Mouse (Mus musculus) embryonic facial prominence, embryonic 10.5 days (tissue): ENCODE data around the gene Cst12. TPM values are rescaled to one million over a fixed set of nuclear protein-coding genes. Genes with fewer than 3 reads are reported as not detected.
A peak's percentile ranks its signal among the peaks of the same experiment; 100 is the strongest.
"Not testable (repeated sequence)": the region's sequence is repeated elsewhere in the genome, so short reads cannot be mapped to it uniquely, and the experiment has no call there.

Experiments used
- DNase-seq: peaks from one replicate; pipeline ENCODE4 v3.0.0-alpha.2; 2017; ENCODE audit warnings: low spot score
- H3K27ac ChIP-seq: fragments of 300-500 bp; sonication (generic); replicated peaks from 2 replicates; pipeline ENCODE4 v1.5.1; 2016; ENCODE audit warnings: mild to moderate bottlenecking
- H3K27me3 ChIP-seq: fragments of 300-500 bp; sonication (generic); replicated peaks from 2 replicates; pipeline ENCODE4 v1.6.1; 2016; ENCODE audit warnings: low read depth, mild to moderate bottlenecking; ENCODE audit not compliant: poor library complexity, severe bottlenecking
- H3K36me3 ChIP-seq: fragments of 300-500 bp; sonication (generic); replicated peaks from 2 replicates; pipeline ENCODE4 v1.6.1; 2016; ENCODE audit warnings: mild to moderate bottlenecking, moderate library complexity
- H3K4me1 ChIP-seq: fragments of 300-500 bp; sonication (generic); 2 replicates; pipeline ENCODE4 v1.6.1; 2016
- H3K4me3 ChIP-seq: fragments of 300-500 bp; sonication (generic); 2 replicates; pipeline ENCODE4 v1.5.1; 2016; ENCODE audit warnings: mild to moderate bottlenecking, moderate library complexity
- H3K9me3 ChIP-seq: fragments of 300-500 bp; sonication (generic); 2 replicates; pipeline ENCODE4 v1.6.1; 2016; ENCODE audit warnings: mild to moderate bottlenecking
- WGBS: fragments of 180-500 bp; shearing (Covaris S2); methylation state at CpG from one replicate; pipeline ENCODE4 v1.1.7; 2016; 5-methylcytosine and 5-hydroxymethylcytosine counted together
- polyA plus RNA-seq: library from polyadenylated mRNA; unstranded; fragments of >200 nt; fragmentation: Nextera tagmentation; extraction: Ambion mirVana; gene quantifications from 2 replicates; pipeline ENCODE4 v1.2.1, GENCODE M21; 2016

The Cst12 gene
- polyA plus RNA-seq = not detected in 2 replicates

GRCm38 (mm10) chr2:148789142-148789541 is at the start of gene Cst12:
Cst12 (plus strand) TSS chr2:148789361.
- Histone ChIP-seq H3K9me3 (no peaks in the 10 kb centered on the region), H3K27me3 (no peaks in the 10 kb centered on the region), H3K4me3 (no peak within 1 kb of the TSS), H3K4me1 (no peaks in the 10 kb centered on the region), H3K36me3 (no peaks in the 10 kb centered on the region), H3K27ac (no peak within 1 kb of the TSS)
- DNase-seq = no peak
- WGBS = 90% methylated on average over 6 of the region's 6 CpGs

DNA sequence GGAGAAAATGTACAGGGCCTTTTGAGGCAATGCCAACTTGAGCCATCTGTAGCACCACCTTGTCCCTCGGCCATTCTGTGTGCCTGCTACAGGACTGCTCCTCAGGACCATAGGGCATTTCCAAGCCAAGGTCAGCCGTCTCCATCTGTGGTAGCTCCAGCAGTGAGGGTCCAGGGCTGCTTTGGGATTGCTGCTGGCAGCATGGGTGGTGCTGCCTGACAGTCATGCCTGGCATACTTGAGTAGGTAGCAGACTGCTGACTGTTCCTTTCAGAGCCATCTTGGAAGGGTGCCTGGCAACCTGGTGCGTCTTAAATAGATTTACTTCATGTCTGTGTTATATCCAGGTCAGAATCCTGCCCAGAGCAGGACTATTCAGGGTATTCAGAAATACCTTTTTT is 46.2 kb upstream of the Cst12 start:
- Histone ChIP-seq H3K27ac (no peak overlapping the region), H3K4me1 (no peaks in the 10 kb centered on the region), H3K4me3 (no peak overlapping the region), H3K36me3 (no peaks in the 10 kb centered on the region), H3K9me3 (no peaks in the 10 kb centered on the region), H3K27me3 (no peaks in the 10 kb centered on the region)
- 79% methylated on average over 3 of the region's 3 CpGs for WGBS
- DNase-seq = no peak

GRCm38 (mm10) chr2:148743846-148744407 is 45.2 kb upstream of the Cst12 start:
- Histone ChIP-seq H3K27ac (no peak overlapping the region), H3K36me3 (no peaks in the 10 kb centered on the region), H3K4me3 (no peak overlapping the region), H3K27me3 (no peaks in the 10 kb centered on the region), H3K9me3 (no peaks in the 10 kb centered on the region), H3K4me1 (no peaks in the 10 kb centered on the region)
- no peak for DNase-seq
- 78% methylated on average over 3 of the region's 3 CpGs for WGBS

DNA sequence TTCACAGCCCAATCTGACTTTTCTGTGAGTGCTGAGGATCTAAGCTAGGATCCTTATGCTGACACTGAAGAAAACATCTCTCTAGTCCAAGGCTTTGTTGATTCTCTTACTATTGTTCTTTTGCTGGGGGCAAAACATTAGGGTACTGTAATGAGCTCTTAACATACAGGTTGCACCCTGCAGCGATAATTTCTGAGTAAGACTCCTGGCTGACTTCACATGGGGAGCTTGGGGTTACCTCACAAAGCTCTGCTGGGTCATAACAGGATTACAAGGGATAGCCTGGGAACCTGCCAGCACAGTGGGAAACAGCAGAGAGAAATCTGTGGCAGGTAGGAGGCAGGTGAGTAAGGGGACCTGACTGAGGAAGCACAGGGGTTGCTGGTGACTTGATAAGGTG is 39.1 kb upstream of the Cst12 start, which contains the start of gene Cstl1:
Gene Cstl1 (plus strand): TSS at position 301 of the 400 bp plus-strand sequence.
- Histone ChIP-seq H3K9me3 (no peaks in the 10 kb centered on the region), H3K4me1 (no peaks in the 10 kb centered on the region), H3K4me3 (no peak within 1 kb of the TSS), H3K27ac (no peak within 1 kb of the TSS), H3K27me3 (no peaks in the 10 kb centered on the region), H3K36me3 (no peaks in the 10 kb centered on the region)
- whole genome bisulfite sequencing = 83% methylated on average over 1 of the region's 1 CpGs
- no peak for DNase-seq

GRCm38 (mm10) chr2:148751893-148752813 is 37.0 kb upstream of the Cst12 start:
- no peaks in the 10 kb centered on the region for H3K4me1 ChIP-seq
- no peak overlapping the region for H3K27ac ChIP-seq
- no peaks in the 10 kb centered on the region for H3K27me3 ChIP-seq
- no peaks in the 10 kb centered on the region for H3K9me3 ChIP-seq
- peak; percentile 67 for DNase-seq
- 18% methylated on average over 15 of the region's 15 CpGs for WGBS
- H3K4me3 ChIP-seq = peak overlapping the region; percentile 46
- no peaks in the 10 kb centered on the region for H3K36me3 ChIP-seq

GRCm38 (mm10) chr2:148754310-148754846 is 34.8 kb upstream of the Cst12 start:
- no peak overlapping the region for H3K4me3 ChIP-seq
- no peaks in the 10 kb centered on the region for H3K4me1 ChIP-seq
- no peaks in the 10 kb centered on the region for H3K9me3 ChIP-seq
- no peak overlapping the region for H3K27ac ChIP-seq
- DNase-seq = no peak
- H3K36me3 ChIP-seq = no peaks in the 10 kb centered on the region
- H3K27me3 ChIP-seq = no peaks in the 10 kb centered on the region
- 74% methylated on average over 1 of the region's 1 CpGs for WGBS

- WGBS = 88% methylated on average over 1 of the region's 1 CpGs
- no peak for DNase-seq
- no peaks in the 10 kb centered on the region for H3K9me3 ChIP-seq
- no peaks in the 10 kb centered on the region for H3K4me1 ChIP-seq
- H3K36me3 ChIP-seq = no peaks in the 10 kb centered on the region
- no peak overlapping the region for H3K4me3 ChIP-seq
- no peaks in the 10 kb centered on the region for H3K27me3 ChIP-seq
- H3K27ac ChIP-seq = no peak overlapping the region
Measured at GRCm38 (mm10) chr2:148763648-148764388, 25.3 kb upstream of the Cst12 start.

DNA sequence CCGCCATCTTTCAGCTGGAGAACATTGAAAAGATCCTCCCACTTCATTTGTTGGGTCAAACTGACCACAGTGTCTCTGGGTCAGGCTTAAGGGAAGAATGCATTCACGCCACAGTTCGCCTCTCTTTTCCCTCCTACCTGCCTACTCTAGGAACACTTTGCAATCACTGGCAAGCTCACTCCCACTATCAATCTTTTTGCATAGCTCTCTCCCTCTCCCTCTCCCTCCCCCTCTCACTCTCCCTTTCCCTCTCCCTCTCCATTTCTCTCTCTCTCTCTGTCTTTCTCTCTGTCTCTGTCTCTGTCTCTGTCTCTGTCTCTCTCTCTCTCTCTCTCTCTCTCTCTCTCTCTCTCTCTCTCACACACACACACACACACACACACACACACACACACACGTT is 17.8 kb upstream of the Cst12 start, which contains the start of gene Cst11:
Gene Cst11 (minus strand): TSS at position 101 of the 400 bp plus-strand sequence.
- not testable (repeated sequence) for DNase-seq, H3K4me1 ChIP-seq, H3K9me3 ChIP-seq, H3K4me3 ChIP-seq, H3K36me3 ChIP-seq, H3K27me3 ChIP-seq, H3K27ac ChIP-seq
- 85% methylated on average over 4 of the region's 4 CpGs for WGBS

DNA sequence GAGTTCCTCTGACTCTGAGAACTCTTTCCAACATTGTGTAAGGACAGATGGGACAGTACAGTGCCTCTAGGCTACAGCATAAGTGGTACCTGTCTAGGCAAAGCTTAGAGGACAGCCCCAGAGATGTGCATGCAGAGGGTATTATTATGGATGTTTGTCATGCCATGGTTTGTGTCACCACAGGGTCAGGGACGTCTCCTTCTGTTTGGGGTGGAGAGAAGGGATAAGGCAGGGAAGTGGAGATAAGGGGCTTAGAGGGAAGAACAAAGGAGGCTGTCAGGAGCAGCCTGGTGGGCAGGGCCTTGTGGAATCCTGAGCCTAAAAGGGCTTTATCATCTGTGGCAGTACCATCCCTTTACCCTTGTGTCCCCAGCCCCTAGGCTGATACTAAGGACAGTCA is 7.5 kb upstream of the Cst12 start, which contains the start of gene 8030411F24Rik:
Gene 8030411F24Rik (plus strand): TSS at position 301 of the 400 bp plus-strand sequence.
- WGBS = 6% methylated on average over 1 of the region's 1 CpGs
- Histone ChIP-seq H3K27me3 (no peaks in the 10 kb centered on the region), H3K4me3 (no peak within 1 kb of the TSS), H3K4me1 (no peaks in the 10 kb centered on the region), H3K9me3 (no peaks in the 10 kb centered on the region), H3K36me3 (no peaks in the 10 kb centered on the region), H3K27ac (no peak within 1 kb of the TSS)
- no peak for DNase-seq

DNA sequence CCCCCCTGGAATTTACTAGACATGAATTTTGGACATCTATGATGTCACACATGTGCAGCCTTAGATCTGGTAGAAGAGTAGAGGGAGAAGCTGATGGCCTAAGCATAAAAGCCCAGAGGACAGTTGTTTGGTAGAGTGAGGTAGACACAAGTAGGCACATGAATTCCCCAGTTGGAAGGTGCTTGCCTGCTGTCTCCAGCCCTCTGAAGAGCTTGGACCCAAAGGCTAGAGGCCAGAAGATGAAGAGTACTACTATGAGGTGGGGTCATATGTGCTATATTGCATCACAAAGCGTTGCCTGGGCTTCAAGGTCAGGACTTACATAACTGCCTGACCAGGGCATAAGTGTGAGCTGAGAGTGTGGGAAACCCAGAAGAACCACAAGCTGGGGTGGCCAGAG is 9.3 kb downstream of the Cst12 start, which contains the start of gene Cst8:
Gene Cst8 (plus strand): TSS at position 301 of the 400 bp plus-strand sequence.
- no peak within 1 kb of the TSS for H3K27ac ChIP-seq
- H3K9me3 ChIP-seq = no peaks in the 10 kb centered on the region
- H3K36me3 ChIP-seq = no peaks in the 10 kb centered on the region
- H3K4me1 ChIP-seq = no peaks in the 10 kb centered on the region
- no peak within 1 kb of the TSS for H3K4me3 ChIP-seq
- DNase-seq = no peak
- no peaks in the 10 kb centered on the region for H3K27me3 ChIP-seq
- WGBS = 89% methylated on average over 1 of the region's 1 CpGs

- Histone ChIP-seq H3K4me1 (no peaks in the 10 kb centered on the region), H3K4me3 (no peak overlapping the region), H3K9me3 (no peaks in the 10 kb centered on the region), H3K27ac (no peak overlapping the region), H3K36me3 (no peaks in the 10 kb centered on the region), H3K27me3 (no peaks in the 10 kb centered on the region)
- WGBS = 68% methylated on average over 3 of the region's 3 CpGs
- no peak for DNase-seq
Measured at GRCm38 (mm10) chr2:148801491-148801921, 12.3 kb downstream of the Cst12 start.

- Histone ChIP-seq H3K4me1 (no peaks in the 10 kb centered on the region), H3K27me3 (no peaks in the 10 kb centered on the region), H3K4me3 (no peak overlapping the region), H3K27ac (no peak overlapping the region), H3K9me3 (no peaks in the 10 kb centered on the region), H3K36me3 (no peaks in the 10 kb centered on the region)
- WGBS = 81% methylated on average over 6 of the region's 6 CpGs
- DNase-seq = no peak
Measured at GRCm38 (mm10) chr2:148806696-148807095, 17.5 kb downstream of the Cst12 start.
